Mouse (Mus musculus): ENCODE results near the gene Ptrh2. TPM values are rescaled to one million over a fixed set of nuclear protein-coding genes. Genes with fewer than 3 reads are reported as not detected.
A peak's percentile ranks its signal among the peaks of the same experiment; 100 is the strongest.

The Ptrh2 gene
- polyA plus RNA-seq (2016; fragmentation: Nextera tagmentation; extraction: Ambion mirVana): 36.6 and 40.0 TPM in 2 replicates

DNA sequence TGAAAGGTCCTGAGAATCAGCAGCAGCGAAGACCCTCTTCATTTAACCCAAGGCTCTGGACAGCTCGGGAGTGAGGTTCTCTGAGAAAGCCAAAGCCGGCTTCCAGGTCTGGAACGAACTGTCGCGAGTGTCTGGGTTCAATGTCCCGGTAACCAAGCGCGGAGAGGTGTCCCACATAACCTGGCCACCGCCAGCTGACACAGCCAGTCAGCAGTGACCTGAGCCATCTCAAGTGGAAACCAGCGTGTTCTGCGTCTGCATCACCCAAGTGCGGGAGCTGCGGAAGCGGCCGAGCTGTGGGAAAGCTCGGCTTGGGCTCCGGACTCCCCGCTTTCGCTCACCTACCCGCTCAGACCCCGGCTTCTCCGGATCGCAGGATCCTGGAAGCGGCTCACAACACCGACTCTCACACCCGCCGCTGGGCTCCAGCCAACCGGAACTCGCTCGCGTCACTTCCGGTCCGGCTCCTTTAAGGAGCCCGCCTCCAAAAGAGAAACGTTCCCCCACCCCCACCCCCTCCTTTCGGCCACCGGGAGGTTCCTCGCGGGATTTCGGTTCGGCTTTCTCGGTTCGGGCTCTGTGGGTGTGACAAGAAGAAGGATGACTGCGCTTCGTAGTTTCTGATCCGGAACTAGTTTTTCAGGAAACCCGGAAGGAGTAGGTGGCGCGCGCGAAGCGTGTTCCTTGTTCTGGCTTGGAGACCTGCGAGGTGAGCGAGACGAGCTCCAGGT, at the start of gene Ptrh2, which contains the start of gene Vmp1:
Gene Ptrh2, plus strand, starts transcription at position 591 of the 731 bp plus-strand sequence.
Gene Vmp1, minus strand, starts transcription at position 442 of the 731 bp plus-strand sequence.
- H3K27ac ChIP-seq: peak within 1 kb of the TSS; percentile 92
- no peaks in the 10 kb centered on the region for H3K27me3 ChIP-seq (ENCODE audit: insufficient read depth, poor library complexity, severe bottlenecking)
- peaks cover 42% of the 10 kb centered on the region for H3K4me1 ChIP-seq (replicated peaks)
- DNase-seq (ENCODE audit: low spot score): peak; percentile 95
- no peaks in the 10 kb centered on the region for H3K9me3 ChIP-seq
- WGBS: under 1% methylated on average over 56 of the region's 56 CpGs
- H3K36me3 ChIP-seq: peaks cover 31% of the 10 kb centered on the region
- H3K4me3 ChIP-seq: peak within 1 kb of the TSS; percentile 90

DNA sequence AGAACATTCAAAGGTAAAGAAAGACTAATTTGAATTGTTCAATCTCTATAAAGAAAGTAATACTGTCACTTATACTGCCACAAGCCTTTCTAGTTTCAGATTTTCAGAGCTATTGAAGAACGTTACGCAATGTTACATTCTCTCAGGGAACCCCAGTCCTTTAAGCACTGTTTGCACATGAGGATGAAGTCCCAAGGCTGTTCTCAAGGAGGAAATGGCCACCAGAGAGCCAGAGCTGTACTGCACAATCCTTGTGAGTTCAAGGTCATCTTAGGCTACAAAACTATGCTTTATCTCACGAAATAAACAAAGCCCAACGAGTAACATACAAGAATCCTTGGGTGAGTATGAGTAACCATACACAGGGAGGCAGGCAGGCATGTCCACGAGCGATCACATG, 49.4 kb upstream of the Ptrh2 start:
- Histone ChIP-seq H3K4me3 (no peak overlapping the region), H3K27ac (no peak overlapping the region), H3K9me3 (no peaks in the 10 kb centered on the region), H3K4me1 (replicated peaks) (no peaks in the 10 kb centered on the region), H3K36me3 (peaks cover 30% of the 10 kb centered on the region), H3K27me3 (ENCODE audit: insufficient read depth, poor library complexity, severe bottlenecking) (no peaks in the 10 kb centered on the region)
- DNase-seq (ENCODE audit: low spot score): no peak
- 92% methylated on average over 6 of the region's 6 CpGs for WGBS

DNA sequence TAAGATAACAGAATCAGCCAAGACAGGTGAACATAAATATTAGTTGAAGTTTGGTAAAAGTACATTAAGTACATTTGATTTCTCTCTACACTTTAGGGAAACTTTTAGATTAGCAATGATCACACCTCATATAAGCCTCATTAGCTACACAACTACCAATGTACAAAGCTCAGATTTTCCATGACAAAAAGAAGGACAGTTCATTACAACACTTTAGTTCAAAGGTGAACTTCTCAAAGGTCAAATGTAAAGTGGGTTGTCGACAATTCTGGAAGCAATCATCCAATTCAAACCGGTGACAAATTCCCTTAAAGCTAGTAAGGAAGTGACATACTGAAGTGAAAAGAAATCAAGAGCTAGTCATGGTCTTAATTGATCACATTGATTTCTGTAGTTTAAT, 46.1 kb upstream of the Ptrh2 start:
- Histone ChIP-seq H3K4me3 (no peak overlapping the region), H3K4me1 (replicated peaks) (no peaks in the 10 kb centered on the region), H3K27ac (no peak overlapping the region), H3K36me3 (peaks cover 27% of the 10 kb centered on the region), H3K9me3 (no peaks in the 10 kb centered on the region), H3K27me3 (ENCODE audit: insufficient read depth, poor library complexity, severe bottlenecking) (no peaks in the 10 kb centered on the region)
- no peak for DNase-seq (ENCODE audit: low spot score)
- 82% methylated on average over 2 of the region's 2 CpGs for whole genome bisulfite sequencing

DNA sequence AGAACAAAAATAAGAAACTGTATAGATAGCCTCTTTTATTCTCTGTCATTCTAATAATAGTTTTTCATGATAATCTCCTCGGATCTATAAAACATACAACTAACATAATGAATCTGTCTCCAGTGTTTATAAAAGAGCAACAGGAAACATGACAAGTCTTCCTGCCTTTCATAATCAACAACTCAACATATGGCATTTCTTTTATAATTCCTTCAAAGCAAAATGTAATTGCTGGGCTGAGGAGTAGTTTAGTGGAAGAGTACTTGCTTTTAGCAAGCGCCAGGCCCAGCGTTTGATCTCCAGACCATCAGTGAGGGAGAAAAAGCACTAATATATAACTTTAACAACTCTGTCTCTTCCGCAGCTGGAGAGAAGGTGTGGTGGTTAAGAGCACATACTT, 42.1 kb upstream of the Ptrh2 start:
- no peak overlapping the region for H3K27ac ChIP-seq
- peaks cover 6% of the 10 kb centered on the region for H3K4me1 ChIP-seq (replicated peaks)
- no peak for DNase-seq (ENCODE audit: low spot score)
- WGBS: 90% methylated on average over 4 of the region's 4 CpGs
- H3K27me3 ChIP-seq (ENCODE audit: insufficient read depth, poor library complexity, severe bottlenecking): no peaks in the 10 kb centered on the region
- peaks cover 18% of the 10 kb centered on the region for H3K36me3 ChIP-seq
- H3K4me3 ChIP-seq: no peak overlapping the region
- H3K9me3 ChIP-seq: no peaks in the 10 kb centered on the region

DNA sequence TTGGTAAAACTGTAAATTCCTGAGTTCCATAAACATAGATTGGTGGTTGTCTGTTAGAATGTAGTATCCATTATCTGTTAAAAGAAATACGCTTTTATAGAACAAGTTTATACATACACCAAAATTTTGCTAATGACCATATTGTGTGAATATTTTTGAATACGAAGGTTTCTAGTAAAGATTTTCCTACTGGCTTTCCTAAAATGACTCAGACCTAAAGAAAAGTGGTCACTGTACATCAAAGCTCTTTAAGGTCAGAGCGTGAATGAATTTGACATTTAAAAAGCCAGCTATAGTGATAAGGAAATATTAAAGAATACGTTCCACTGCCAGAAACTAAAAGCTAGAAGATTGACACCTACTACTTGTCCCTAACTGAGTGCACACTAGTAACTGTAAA, 39.2 kb upstream of the Ptrh2 start:
- no peak for DNase-seq (ENCODE audit: low spot score)
- Histone ChIP-seq H3K4me1 (replicated peaks) (peaks cover 18% of the 10 kb centered on the region), H3K9me3 (no peaks in the 10 kb centered on the region), H3K27ac (no peak overlapping the region), H3K27me3 (ENCODE audit: insufficient read depth, poor library complexity, severe bottlenecking) (no peaks in the 10 kb centered on the region), H3K36me3 (peaks cover 21% of the 10 kb centered on the region), H3K4me3 (no peak overlapping the region)
- WGBS: 95% methylated on average over 4 of the region's 4 CpGs

DNA sequence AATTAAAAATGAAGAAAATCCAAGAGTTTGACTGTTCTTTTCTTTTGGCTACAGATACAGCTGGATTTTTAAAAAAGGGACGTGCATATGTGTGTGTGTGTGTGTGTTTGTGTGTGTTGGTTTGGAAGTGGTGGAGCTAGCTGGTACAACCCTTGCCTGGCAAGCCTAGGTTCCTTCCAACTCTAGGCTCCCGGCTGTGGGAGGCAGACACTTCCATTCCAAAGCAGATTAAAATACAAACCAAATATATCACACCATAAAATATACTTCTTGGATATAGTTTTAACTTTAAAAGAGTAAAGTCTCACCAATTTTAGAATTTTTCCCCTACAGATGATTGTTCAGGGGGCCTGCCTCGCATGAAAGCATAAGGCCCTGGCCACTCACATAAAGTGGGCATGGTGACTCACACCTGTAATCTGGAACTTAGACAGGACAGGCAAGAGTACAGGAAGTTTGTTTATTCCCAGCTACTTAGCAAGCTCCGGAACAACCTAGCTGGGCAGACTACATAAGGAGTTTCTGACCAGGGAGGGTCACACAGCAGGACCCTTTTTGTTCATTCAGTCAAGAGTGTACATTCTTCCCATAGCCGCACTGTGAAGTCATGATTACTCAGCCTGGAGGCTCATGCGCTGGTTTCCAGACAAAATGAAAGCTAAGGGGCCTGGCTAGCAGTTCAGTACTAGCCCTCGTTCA, 37.5 kb upstream of the Ptrh2 start:
- peak; percentile 16 for DNase-seq (ENCODE audit: low spot score)
- no peak overlapping the region for H3K27ac ChIP-seq
- H3K27me3 ChIP-seq (ENCODE audit: insufficient read depth, poor library complexity, severe bottlenecking): no peaks in the 10 kb centered on the region
- WGBS: 53% methylated on average over 7 of the region's 7 CpGs
- H3K4me1 ChIP-seq (replicated peaks): peaks cover 26% of the 10 kb centered on the region
- H3K36me3 ChIP-seq: peaks cover 21% of the 10 kb centered on the region
- no peaks in the 10 kb centered on the region for H3K9me3 ChIP-seq
- H3K4me3 ChIP-seq: no peak overlapping the region

DNA sequence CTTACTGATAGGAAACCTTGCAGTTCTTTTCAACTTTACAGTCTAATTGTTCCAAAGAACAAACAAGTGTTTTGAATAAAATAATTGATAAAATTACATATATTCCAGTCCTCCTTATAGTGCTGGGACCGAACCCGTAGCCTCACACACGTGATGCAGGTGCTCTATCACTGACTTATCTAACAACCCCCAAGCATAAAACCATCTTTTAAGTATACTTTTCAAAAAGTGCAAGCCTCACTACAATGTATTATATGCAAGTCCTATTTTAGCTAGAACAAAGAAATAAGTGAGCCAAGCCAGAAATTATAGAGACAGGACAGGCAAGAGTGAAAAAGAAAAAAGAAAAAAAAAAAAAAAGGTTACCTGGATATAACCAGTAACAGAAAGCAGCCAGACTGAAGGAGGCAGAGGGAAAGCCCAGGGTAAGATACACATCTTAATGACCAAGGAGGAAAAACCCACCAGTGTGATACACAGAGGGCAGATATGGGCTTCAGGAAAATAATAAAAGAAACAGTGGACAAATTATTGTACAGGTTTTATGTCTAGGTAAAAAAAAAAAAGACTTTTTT, 36.8 kb upstream of the Ptrh2 start:
- Histone ChIP-seq H3K4me3 (no peak overlapping the region), H3K9me3 (no peaks in the 10 kb centered on the region), H3K4me1 (replicated peaks) (peaks cover 26% of the 10 kb centered on the region), H3K36me3 (peaks cover 18% of the 10 kb centered on the region), H3K27ac (0 out of 2 replicates have a peak overlapping the region, but pooled peaks have one; percentile 16), H3K27me3 (ENCODE audit: insufficient read depth, poor library complexity, severe bottlenecking) (no peaks in the 10 kb centered on the region)
- WGBS: 91% methylated on average over 3 of the region's 3 CpGs
- no peak for DNase-seq (ENCODE audit: low spot score)

DNA sequence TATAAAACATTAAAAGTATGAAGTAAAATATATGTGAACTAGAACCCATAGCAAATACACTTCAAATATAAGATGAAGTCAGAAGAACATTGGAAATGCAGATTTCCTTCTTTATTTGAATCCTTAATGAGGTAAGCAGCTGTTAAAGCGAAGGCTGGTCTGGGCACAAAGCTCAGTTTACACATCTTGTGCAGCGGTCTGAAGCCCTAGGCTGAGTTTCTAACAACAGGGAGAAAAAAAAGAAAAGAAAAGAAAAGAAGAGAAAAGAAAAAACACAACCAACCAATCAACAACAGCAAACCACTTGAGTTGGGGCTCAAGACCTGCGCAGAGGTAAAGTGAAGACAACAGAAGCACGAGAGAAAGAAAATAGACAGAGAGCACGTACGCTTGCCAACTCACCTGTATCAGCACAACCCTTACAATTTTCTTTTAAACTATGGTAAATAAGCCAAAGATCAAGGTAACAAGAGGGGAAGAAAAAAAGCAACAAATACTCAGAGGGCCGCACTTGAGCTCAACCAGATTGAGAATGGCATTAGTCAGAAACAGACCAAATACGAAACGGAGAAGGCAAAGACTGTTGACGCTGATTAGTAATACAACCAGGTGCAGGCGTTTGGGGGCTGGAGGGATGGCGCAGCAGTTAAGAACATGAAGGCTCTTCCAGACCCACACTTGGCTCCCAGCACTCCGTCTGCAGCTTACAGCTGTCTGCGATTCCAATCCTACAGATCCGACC, 35.9 kb upstream of the Ptrh2 start:
- Histone ChIP-seq H3K27ac (no peak overlapping the region), H3K36me3 (peaks cover 10% of the 10 kb centered on the region), H3K4me1 (replicated peaks) (peaks cover 26% of the 10 kb centered on the region), H3K4me3 (no peak overlapping the region), H3K27me3 (ENCODE audit: insufficient read depth, poor library complexity, severe bottlenecking) (no peaks in the 10 kb centered on the region), H3K9me3 (no peaks in the 10 kb centered on the region)
- WGBS: 84% methylated on average over 15 of the region's 15 CpGs
- DNase-seq (ENCODE audit: low spot score): no peak

DNA sequence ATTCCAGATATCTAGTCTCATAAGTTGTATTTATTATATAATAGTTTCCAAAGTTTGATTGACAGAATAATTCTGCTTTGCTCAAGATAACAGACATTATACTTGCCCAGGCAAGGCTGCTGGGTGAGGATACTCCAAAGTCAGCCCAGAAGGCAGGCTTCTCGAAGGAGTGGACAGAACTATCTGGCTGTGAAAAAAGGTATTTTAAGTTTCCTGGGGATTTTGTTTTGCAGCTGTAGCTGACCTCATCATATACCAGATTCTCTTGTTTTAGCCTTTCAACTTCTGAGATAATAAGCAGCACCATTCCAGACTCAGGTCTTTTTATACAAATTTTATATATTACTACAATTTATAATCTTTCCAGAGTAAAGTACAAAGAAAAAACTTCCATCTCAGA, 34.2 kb upstream of the Ptrh2 start:
- DNase-seq (ENCODE audit: low spot score): no peak
- Histone ChIP-seq H3K27ac (no peak overlapping the region), H3K4me1 (replicated peaks) (peaks cover 26% of the 10 kb centered on the region), H3K9me3 (no peaks in the 10 kb centered on the region), H3K27me3 (ENCODE audit: insufficient read depth, poor library complexity, severe bottlenecking) (no peaks in the 10 kb centered on the region), H3K4me3 (no peak overlapping the region), H3K36me3 (0 out of 2 replicates have a peak, but pooled peaks cover 2% of the 10 kb centered on the region)
- 88% methylated on average over 1 of the region's 1 CpGs for WGBS

DNA sequence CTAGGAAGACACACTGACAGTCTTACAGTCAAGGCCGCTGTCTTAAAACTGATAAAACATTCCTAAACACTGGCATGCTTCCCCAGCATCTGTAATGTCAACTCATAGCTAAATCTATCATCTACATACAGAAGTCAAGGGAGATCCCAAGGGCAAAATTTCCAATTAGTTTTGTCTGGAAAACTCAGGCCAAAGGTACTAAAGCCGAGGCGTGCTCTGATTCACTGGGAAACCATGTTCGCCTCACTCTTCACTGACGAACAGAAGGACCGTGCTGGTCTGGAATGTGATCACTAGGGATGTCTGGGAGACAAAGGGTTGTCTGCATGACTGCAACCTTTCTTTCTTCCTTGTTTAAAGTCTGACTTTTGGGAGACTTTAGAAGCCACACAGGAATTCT, 33.1 kb upstream of the Ptrh2 start:
- 39% methylated on average over 6 of the region's 6 CpGs for WGBS
- H3K4me3 ChIP-seq: no peak overlapping the region
- H3K27ac ChIP-seq: 0 out of 2 replicates have a peak overlapping the region, but pooled peaks have one; percentile 5
- peaks cover 26% of the 10 kb centered on the region for H3K4me1 ChIP-seq (replicated peaks)
- no peaks in the 10 kb centered on the region for H3K9me3 ChIP-seq
- 0 out of 2 replicates have a peak, but pooled peaks cover 2% of the 10 kb centered on the region for H3K36me3 ChIP-seq
- DNase-seq (ENCODE audit: low spot score): no peak
- H3K27me3 ChIP-seq (ENCODE audit: insufficient read depth, poor library complexity, severe bottlenecking): no peaks in the 10 kb centered on the region

DNA sequence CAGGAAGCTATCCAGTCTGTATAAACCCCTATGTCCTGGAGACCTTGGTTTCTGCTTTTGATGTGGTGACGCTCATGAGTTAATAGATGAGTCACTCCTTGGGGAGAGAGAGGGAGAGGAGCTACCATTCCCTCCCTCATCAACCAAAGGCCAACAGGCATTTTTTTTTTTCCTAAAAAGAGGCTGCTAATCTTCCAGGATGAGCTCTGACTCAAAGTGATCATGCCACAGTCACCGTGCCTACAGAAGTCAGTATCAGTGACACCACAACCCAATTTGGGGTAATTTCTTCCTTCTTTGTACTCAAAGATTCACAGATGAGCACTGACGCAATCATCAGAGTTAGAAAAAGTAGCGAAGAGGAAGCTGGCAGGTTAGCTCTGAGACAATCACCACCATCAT, 31.2 kb upstream of the Ptrh2 start:
- Histone ChIP-seq H3K36me3 (0 out of 2 replicates have a peak, but pooled peaks cover 2% of the 10 kb centered on the region), H3K27me3 (ENCODE audit: insufficient read depth, poor library complexity, severe bottlenecking) (no peaks in the 10 kb centered on the region), H3K27ac (no peak overlapping the region), H3K9me3 (no peaks in the 10 kb centered on the region), H3K4me3 (no peak overlapping the region), H3K4me1 (replicated peaks) (peaks cover 17% of the 10 kb centered on the region; the same call in 1 of the 2 replicates)
- 94% methylated on average over 4 of the region's 4 CpGs for WGBS
- DNase-seq (ENCODE audit: low spot score): no peak

DNA sequence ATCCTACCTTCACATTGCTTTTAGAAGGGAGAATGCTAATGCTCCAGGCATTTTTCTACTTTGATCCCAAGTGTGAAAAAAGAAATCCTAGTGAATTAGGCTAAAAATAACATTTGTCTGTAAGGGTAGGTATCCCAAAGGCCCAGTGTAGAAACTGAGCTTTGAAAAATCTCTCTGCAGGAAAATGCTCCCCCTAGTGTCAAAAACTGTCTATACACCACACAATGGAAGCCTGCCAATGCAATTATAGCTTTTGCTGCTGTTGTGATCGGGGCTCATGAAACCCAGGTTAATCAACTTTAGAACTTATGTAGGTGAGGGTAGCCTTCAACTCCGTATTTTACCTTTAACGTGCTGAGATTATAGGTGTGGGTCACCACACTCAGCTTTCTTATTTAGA, 30.3 kb upstream of the Ptrh2 start:
- H3K4me1 ChIP-seq (replicated peaks): peaks cover 13% of the 10 kb centered on the region; the same call in 1 of the 2 replicates
- H3K36me3 ChIP-seq: peaks cover 5% of the 10 kb centered on the region; the same call in 1 of the 2 replicates
- no peak overlapping the region for H3K4me3 ChIP-seq
- 49% methylated on average over 3 of the region's 3 CpGs for WGBS
- no peaks in the 10 kb centered on the region for H3K27me3 ChIP-seq (ENCODE audit: insufficient read depth, poor library complexity, severe bottlenecking)
- no peak overlapping the region for H3K27ac ChIP-seq
- no peaks in the 10 kb centered on the region for H3K9me3 ChIP-seq
- peak; percentile 10 for DNase-seq (ENCODE audit: low spot score)
